Mouse (Mus musculus): ENCODE results near the gene Kcne1.

Kcne1 gene

DNA sequence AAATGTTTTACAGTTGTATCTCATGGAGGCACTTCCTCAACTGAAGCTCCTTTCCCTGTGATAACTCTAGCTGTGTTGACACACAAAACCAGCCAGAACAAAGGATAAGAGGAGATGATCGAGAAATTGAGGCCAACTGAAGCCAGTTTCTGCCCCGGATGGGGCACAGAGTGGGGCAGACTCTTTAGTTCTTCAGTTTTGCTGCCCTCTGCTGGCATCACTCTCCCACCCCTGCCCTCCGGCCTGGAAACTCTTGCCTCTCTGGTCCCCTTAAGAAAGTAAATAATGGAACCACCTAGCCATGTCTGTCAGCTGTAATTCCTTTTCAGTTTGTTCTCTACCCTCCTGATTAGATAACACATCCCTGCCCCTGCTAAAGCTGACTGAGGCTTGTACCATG lies 51.3 kb downstream of the Kcne1 start:
- in situ Hi-C loops (cut with MboI): no loop called here

- in situ Hi-C loops (cut with MboI): no loop called here
Observed at GRCm38 (mm10) chr16:92305519-92305918, 53.7 kb downstream of the Kcne1 start.

- in situ Hi-C loops (cut with MboI): no loop called here
Observed at GRCm38 (mm10) chr16:92302506-92302905, 56.8 kb downstream of the Kcne1 start.

- in situ Hi-C loops (cut with MboI): no loop called here
Observed at GRCm38 (mm10) chr16:92301989-92302388, 57.3 kb downstream of the Kcne1 start.

DNA sequence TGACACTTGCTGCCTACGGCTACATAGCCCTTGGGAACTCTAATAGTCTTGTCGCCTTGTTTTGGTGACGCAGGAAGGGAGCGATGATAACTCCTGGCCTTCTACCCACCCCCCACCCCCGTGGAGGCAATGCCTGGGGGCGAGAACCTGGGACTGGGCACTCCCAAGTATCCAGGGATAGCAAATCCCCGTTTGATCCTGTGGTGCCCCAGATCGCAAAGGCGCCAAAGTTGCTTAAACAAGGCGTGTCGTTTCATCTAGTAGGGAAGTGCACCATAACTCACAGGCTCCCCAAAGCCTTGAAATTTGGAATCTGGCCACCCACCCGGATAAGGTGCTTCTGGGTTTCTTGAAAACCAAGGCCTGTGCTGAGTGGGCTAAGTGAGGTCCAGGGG lies 57.9 kb downstream of the Kcne1 start:
- in situ Hi-C loops (cut with MboI): no loop called here

DNA sequence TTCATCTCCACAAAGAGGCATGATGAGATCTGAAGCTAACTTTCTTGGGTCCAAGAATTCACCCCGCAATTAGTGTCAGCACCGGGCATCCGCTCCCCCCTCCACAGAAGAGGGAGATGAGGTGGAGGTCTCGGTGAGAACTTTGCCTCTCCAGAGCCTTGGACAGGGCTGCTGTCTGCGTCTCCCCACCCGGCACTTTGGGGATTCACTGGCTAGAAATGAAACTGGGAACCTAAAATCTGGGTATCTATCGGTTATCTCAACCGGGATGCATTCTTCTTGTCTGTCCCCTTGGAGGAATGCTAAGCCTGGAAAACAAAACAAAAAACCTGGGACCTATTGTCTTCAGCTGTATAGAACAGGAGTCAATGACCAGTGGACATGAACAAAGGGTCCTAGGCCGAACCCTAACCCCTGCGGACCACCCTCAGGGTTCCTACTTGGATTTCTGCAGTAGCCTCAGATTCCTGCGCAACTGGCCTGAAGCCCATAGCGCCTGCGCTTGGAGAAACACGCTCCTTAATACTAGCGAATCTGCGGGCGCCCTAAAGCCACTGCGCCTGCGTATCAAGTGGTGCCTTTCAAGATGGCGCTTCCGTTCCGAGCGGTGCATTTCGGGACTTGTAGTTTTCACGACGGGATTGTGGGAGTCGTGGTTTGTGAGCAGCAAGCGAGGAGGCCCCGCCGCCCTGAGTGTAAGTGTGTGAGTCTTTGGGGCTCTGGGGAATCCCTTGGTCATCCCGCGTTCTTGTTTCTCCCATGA lies 58.4 kb downstream of the Kcne1 start, which contains the start of gene Smim11:
Gene Smim11, plus strand, starts transcription at position 638 of the 763 bp plus-strand sequence.
- in situ Hi-C loops (cut with MboI): no loop called here
